Mouse (Mus musculus) midbrain, embryonic 14.5 days (tissue): Measurements from ENCODE around the gene Slc13a4. TPM values are rescaled to one million over a fixed set of nuclear protein-coding genes. Genes with fewer than 3 reads are reported as not detected.

Experiments
- ATAC-seq: fragments of 200-750 bp; cut with Nextera tagmentation; 2 replicates; pipeline ENCODE4 v1.8.0; 2017; ENCODE audit warnings: moderate number of reproducible peaks, moderate library complexity; ENCODE audit not compliant: low FRiP score, low TSS enrichment
- DNase-seq: peaks from one replicate; pipeline ENCODE4 v3.0.0-alpha.2; 2015
- H3K27ac ChIP-seq: fragments of 300-500 bp; sonication (generic); replicated peaks from 2 replicates; pipeline ENCODE4 v1.5.1; 2014; ENCODE audit warnings: mild to moderate bottlenecking, low read depth, low read length, moderate library complexity
- H3K27me3 ChIP-seq: fragments of 300-500 bp; sonication (generic); 2 replicates; pipeline ENCODE4 v1.6.1; 2014; ENCODE audit warnings: low read length, control low read depth, mixed read lengths; ENCODE audit not compliant: control insufficient read depth, insufficient read depth
- H3K36me3 ChIP-seq: fragments of 300-500 bp; sonication (generic); 2 replicates; pipeline ENCODE4 v1.6.1; 2014; ENCODE audit warnings: low read length, control low read depth; ENCODE audit not compliant: control insufficient read depth, insufficient read depth
- H3K4me1 ChIP-seq: fragments of 300-500 bp; sonication (generic); 2 replicates; pipeline ENCODE4 v1.6.1; 2014; ENCODE audit warnings: mild to moderate bottlenecking, antibody characterized with exemption, low read length, control low read depth; ENCODE audit not compliant: control insufficient read depth, insufficient read depth
- H3K4me2 ChIP-seq: fragments of 300-500 bp; sonication (generic); 2 replicates; pipeline ENCODE4 v1.6.1; 2014; ENCODE audit warnings: mild to moderate bottlenecking, low read length, moderate library complexity
- H3K4me3 ChIP-seq: fragments of 300-500 bp; sonication (generic); replicated peaks from 2 replicates; pipeline ENCODE4 v1.5.1; 2014; ENCODE audit warnings: low read depth, low read length
- H3K9ac ChIP-seq: fragments of 300-500 bp; sonication (generic); replicated peaks from 2 replicates; pipeline ENCODE4 v1.6.1; 2014; ENCODE audit warnings: mild to moderate bottlenecking, low read length, moderate library complexity
- H3K9me3 ChIP-seq: fragments of 300-500 bp; sonication (generic); 2 replicates; pipeline ENCODE4 v1.6.1; 2016; ENCODE audit warnings: low read length, control low read depth, mixed read lengths; ENCODE audit not compliant: control insufficient read depth
- WGBS: fragments of 180-500 bp; shearing (Covaris S2); extraction: QIAGEN DNeasy Blood & Tissue Kit; methylation state at CpG from one replicate; pipeline ENCODE4 v1.1.7; 2014; 5-methylcytosine and 5-hydroxymethylcytosine counted together
- polyA plus RNA-seq: library from polyadenylated mRNA; unstranded; fragments of >200 nt; fragmentation: Nextera tagmentation; extraction: Ambion mirVana; gene quantifications from 2 replicates; pipeline ENCODE4 v1.2.1, GENCODE M21; 2014

Gene Slc13a4
- polyA plus RNA-seq, 1 experiment from 2014 or later: 3.3 TPM

DNA sequence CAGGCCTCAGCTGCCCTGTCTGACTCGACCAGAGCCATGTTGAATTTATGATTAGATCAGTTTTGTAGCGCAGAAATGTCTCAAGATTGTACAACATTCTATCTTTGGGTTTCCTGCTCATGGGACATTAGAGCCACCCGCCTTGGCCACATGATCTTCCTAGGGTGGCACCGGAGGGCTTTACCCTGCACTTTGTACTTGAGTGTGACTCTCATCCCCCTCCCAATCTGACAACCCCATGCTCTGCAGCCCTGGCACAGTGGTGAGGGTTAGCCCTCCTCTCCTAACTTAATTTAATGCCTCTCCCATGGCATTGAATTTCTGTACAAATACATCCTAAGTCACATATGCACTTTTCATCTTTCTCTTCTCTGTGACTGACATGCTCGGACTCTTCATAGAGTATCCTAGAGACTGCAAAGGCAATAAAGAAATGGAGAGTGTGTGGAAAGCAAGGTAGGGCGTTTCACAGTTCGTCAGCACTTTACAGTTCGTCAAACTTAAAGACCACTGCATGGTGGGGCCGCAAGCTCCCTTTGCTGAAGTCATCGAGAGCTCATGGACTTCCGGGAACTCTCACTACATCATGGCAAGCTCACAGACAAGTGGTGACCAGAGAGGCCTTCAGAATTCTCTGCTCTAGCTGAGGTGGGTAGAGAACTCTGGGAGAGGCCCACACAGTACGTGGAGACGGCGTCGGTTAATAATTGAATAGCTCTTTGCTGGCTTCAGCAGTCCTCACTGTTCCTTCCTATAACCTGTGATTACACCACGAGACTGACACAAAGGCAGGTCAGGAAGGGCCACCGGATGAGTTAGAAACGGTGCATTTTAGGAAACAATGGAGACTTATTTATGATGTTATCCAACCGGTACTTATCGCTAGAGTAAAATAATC is 35.8 kb downstream of the Slc13a4 start:
- no peak overlapping the region for H3K4me2 ChIP-seq
- no peak overlapping the region for H3K9ac ChIP-seq
- no peak overlapping the region for H3K4me3 ChIP-seq
- 0 out of 2 replicates have a peak, but pooled peaks cover 3% of the 10 kb centered on the region for H3K9me3 ChIP-seq
- no peak overlapping the region for H3K27ac ChIP-seq
- no peaks in the 10 kb centered on the region for H3K4me1 ChIP-seq
- 90% methylated on average over 20 of the region's 20 CpGs for WGBS
- no peak for ATAC-seq
- DNase-seq: no peak
- no peaks in the 10 kb centered on the region for H3K27me3 ChIP-seq
- no peaks in the 10 kb centered on the region for H3K36me3 ChIP-seq

DNA sequence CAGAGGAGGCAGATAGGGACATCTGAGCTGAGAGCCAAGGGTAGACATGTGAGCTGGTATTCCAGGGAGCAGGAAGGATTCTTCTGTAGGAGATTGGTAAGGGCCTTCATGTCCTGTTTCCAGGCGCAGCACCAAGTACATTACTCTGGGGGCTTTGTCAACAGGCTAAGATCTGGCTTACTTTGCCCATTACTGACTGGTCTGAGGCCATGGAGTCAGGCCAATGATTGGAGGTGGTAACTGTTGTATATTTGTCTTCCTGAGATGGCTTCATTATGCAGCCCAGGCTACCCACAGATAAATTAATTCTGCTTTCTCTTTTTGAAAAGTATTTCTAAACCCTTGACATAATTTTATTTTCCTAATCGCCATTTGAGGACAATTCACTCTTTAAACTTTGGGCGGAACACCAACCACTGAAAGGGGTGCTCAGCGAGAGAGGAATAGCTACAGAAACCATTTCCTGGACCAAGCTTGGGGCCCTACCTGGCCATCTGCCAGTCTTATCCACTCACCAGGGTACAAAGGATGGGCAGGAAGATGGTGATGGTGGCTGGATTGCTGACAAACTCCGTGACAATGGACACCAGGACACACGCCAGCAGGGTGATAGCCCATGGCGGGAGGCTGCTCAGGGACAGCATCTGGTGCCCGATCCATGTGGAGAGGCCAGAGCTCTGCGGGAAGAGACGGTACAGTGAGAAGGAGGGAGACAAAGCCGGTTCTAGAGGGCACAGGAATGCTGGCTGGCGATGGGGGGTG is 36.7 kb downstream of the Slc13a4 start:
- no peak overlapping the region for H3K9ac ChIP-seq
- no peaks in the 10 kb centered on the region for H3K27me3 ChIP-seq
- H3K27ac ChIP-seq: no peak overlapping the region
- no peaks in the 10 kb centered on the region for H3K4me1 ChIP-seq
- 0 out of 2 replicates have a peak, but pooled peaks cover 3% of the 10 kb centered on the region for H3K9me3 ChIP-seq
- H3K36me3 ChIP-seq: no peaks in the 10 kb centered on the region
- H3K4me3 ChIP-seq: no peak overlapping the region
- no peak for ATAC-seq
- peak; percentile 33 for DNase-seq
- WGBS: 86% methylated on average over 12 of the region's 12 CpGs
- no peak overlapping the region for H3K4me2 ChIP-seq

DNA sequence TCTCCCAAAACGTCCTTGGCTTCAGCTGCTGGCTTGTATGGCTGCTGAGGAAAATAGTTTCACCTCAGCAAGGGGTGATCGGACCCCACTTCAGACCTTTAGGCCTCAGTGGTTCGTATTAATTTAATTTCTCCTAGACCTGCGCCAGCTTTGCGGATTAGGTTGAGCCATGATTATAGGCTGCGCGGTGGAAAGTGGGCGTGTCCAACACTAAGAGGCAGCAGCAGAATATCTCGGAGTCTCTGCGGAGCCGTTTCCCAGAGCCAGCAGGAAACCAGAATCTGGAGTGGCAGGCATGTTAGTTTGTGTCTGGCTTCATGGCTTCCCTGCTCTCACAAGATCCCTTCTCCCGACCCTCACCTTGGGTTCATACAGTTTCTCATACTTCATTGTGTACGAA is 38.3 kb downstream of the Slc13a4 start:
- Histone ChIP-seq H3K36me3 (no peaks in the 10 kb centered on the region), H3K9ac (no peak overlapping the region), H3K4me3 (no peak overlapping the region), H3K27ac (no peak overlapping the region), H3K4me1 (no peaks in the 10 kb centered on the region), H3K9me3 (0 out of 2 replicates have a peak, but pooled peaks cover 3% of the 10 kb centered on the region), H3K27me3 (no peaks in the 10 kb centered on the region), H3K4me2 (no peak overlapping the region)
- no peak for DNase-seq
- 79% methylated on average over 13 of the region's 13 CpGs for WGBS
- no peak for ATAC-seq

DNA sequence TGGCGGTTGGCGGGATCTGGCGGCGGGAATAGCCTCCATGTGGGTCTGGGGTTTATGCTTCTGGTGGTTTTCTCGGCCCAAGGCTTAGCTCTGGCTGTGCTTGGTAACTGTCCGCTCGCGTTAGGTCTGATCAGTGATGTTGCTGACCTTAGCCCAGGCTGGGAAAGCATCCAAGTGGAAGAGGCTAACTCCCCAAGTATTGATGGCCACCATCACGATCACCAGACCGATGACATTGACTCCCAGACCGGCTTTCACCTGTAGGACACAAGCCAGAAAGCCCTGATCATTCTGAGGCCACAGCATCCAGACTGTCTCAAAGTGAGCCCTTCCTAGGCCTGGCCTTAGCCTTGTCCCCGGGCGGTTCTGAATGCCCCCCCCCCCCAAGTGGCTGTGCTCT is 39.2 kb downstream of the Slc13a4 start:
- ATAC-seq (no peak), DNase-seq (no peak)
- Histone ChIP-seq H3K9ac (no peak overlapping the region), H3K4me2 (no peak overlapping the region), H3K4me3 (no peak overlapping the region), H3K27me3 (no peaks in the 10 kb centered on the region), H3K4me1 (no peaks in the 10 kb centered on the region), H3K36me3 (0 out of 2 replicates have a peak, but pooled peaks cover 2% of the 10 kb centered on the region), H3K27ac (no peak overlapping the region), H3K9me3 (0 out of 2 replicates have a peak, but pooled peaks cover 3% of the 10 kb centered on the region)
- 98% methylated on average over 13 of the region's 13 CpGs for WGBS

DNA sequence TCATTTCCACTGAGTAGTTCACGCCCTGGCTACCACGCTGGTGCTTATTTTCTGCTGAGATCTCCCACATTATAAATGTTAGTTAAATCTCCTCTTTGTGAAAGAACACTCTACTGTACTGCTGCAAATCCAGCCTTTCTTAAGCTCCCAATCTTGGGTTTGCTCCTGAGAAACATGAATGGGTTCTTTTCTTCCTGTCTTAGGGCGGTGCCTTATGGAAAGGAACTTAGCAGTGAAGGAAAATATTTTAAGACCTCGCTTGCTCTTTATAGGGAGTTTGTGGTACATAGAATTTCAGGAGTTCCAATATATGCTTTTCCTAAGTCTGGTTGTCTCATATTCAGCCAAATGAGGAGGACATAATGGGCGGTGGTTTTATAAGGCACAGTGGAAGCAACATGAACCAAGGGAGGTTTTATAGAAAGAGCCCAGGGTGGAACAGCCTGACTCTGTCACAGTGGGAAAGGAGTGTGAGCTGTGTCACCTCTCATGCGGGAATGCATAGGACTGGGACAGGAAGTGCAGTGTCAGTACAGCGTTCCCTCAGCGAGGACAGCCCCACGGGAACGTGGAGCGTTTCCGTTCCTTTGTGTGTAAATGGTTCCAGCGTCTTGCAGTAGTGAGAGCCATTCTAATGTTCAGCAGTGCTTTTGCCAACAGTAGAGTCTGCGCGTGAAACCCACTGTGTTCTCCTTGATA is 42.2 kb downstream of the Slc13a4 start:
- H3K4me2 ChIP-seq: no peak overlapping the region
- no peak for DNase-seq
- no peak overlapping the region for H3K4me3 ChIP-seq
- H3K9me3 ChIP-seq: 0 out of 2 replicates have a peak, but pooled peaks cover 3% of the 10 kb centered on the region
- H3K27me3 ChIP-seq: no peaks in the 10 kb centered on the region
- H3K9ac ChIP-seq: no peak overlapping the region
- H3K4me1 ChIP-seq: no peaks in the 10 kb centered on the region
- WGBS: 88% methylated on average over 15 of the region's 15 CpGs
- no peak for ATAC-seq
- peaks cover 20% of the 10 kb centered on the region for H3K36me3 ChIP-seq
- H3K27ac ChIP-seq: no peak overlapping the region

DNA sequence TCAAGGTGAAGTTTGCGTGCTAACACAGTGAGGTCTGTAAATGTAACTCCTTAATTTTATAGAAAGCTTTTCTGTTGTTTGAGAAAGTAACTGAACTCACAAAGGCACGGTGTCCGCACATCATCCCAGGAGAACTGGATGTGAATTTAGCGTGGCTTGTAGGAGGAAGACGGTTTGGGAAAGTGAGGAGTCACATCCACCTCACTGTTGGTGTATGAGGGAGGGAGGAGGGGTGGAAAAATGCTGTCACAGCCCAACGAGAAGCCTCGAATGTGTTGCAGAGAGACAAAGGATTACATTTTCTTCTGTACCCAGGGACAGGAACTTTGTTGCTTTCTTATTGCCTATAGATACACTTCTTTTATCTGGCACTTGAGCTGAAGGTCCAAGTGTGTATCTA is 47.4 kb downstream of the Slc13a4 start:
- ATAC-seq (no peak), DNase-seq (no peak)
- Histone ChIP-seq H3K27me3 (no peaks in the 10 kb centered on the region), H3K4me1 (0 out of 2 replicates have a peak, but pooled peaks cover 2% of the 10 kb centered on the region), H3K4me2 (no peak overlapping the region), H3K9ac (no peak overlapping the region), H3K9me3 (no peaks in the 10 kb centered on the region), H3K4me3 (no peak overlapping the region), H3K36me3 (peaks cover 20% of the 10 kb centered on the region), H3K27ac (no peak overlapping the region)
- WGBS: 84% methylated on average over 7 of the region's 7 CpGs

DNA sequence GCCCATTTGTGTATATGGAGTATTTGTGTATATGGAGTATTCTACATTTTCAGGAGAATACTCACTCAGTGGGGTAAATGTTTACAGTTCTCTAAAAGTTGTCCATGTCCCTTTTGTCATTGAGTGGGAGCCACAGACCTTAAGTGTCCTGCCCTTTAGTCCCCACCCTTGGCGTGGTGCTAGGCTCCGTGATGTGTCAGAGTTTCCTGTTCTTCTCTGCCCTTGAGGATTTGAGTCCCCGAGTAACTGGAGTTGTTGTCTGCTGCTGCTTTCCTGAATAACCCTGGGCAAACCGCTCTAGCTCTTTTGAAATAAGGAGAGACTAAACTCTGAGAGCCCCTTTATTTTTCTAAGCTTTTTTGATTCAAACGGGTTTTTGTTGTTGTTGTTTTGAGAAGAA is 48.4 kb downstream of the Slc13a4 start:
- no peak overlapping the region for H3K4me3 ChIP-seq
- no peak overlapping the region for H3K27ac ChIP-seq
- ATAC-seq: no peak
- H3K9ac ChIP-seq: no peak overlapping the region
- H3K36me3 ChIP-seq: peaks cover 20% of the 10 kb centered on the region
- H3K27me3 ChIP-seq: no peaks in the 10 kb centered on the region
- 88% methylated on average over 5 of the region's 5 CpGs for WGBS
- DNase-seq: no peak
- H3K9me3 ChIP-seq: no peaks in the 10 kb centered on the region
- H3K4me1 ChIP-seq: peaks cover 11% of the 10 kb centered on the region
- no peak overlapping the region for H3K4me2 ChIP-seq

DNA sequence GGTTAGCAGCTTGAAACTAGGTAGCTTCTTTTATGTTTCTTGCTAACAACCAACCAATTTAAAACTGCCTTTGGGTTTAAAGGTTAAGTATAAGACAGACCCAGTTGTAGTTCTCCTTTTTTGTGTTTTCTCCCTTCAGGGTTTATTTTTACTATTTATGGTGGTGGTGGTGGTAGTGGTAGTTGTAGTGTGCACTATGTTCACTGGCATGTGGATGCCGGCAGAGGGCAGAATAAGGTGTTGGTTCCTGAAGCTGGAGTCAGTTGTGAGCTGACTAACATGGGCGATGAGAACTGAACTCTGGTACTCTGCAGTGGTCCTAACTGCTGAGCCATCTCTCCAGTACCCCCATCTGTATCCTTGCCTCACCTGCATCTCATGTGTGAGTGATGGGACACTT is 49.0 kb downstream of the Slc13a4 start:
- Histone ChIP-seq H3K4me1 (peaks cover 16% of the 10 kb centered on the region), H3K4me3 (no peak overlapping the region), H3K27ac (no peak overlapping the region), H3K4me2 (no peak overlapping the region), H3K36me3 (peaks cover 19% of the 10 kb centered on the region), H3K9ac (no peak overlapping the region), H3K9me3 (no peaks in the 10 kb centered on the region), H3K27me3 (no peaks in the 10 kb centered on the region)
- DNase-seq (no peak), ATAC-seq (no peak)
- WGBS: 100% methylated on average over 2 of the region's 2 CpGs
